Mouse (Mus musculus): ENCODE results near the gene Etv6.

Etv6 gene

GRCm38 (mm10) chr6:134038881-134039280, 3.4 kb downstream of the Etv6 start:
- peaks cover 11% of the 10 kb centered on the region for H3K27me3 ChIP-seq (ENCODE audit: insufficient read depth, low read length)
- no peaks in the 10 kb centered on the region for H3K9me3 ChIP-seq (ENCODE audit: low read length)
- H3K4me3 ChIP-seq (replicated peaks; ENCODE audit: low read length), result 0 out of 2 replicates have a peak overlapping the region, but pooled peaks have one; percentile 7
- peaks cover 74% of the 10 kb centered on the region for H3K4me1 ChIP-seq (replicated peaks; ENCODE audit: low read depth, low read length)
- no peak for TF ChIP-seq CTCF (conservative IDR thresholded peaks at IDR 0.05; ENCODE audit: low read length)
- TF ChIP-seq NANOG (IDR thresholded peaks at IDR 0.05; ENCODE audit: borderline replicate concordance, low read length), result no peak
- H3K36me3 ChIP-seq (ENCODE audit: insufficient read depth, low read length), result no peaks in the 10 kb centered on the region

GRCm38 (mm10) chr6:134039351-134039750, 3.9 kb downstream of the Etv6 start:
- H3K4me3 ChIP-seq (replicated peaks; ENCODE audit: low read length), result no peak overlapping the region
- peaks cover 8% of the 10 kb centered on the region for H3K27me3 ChIP-seq (ENCODE audit: insufficient read depth, low read length)
- H3K36me3 ChIP-seq (ENCODE audit: insufficient read depth, low read length), result no peaks in the 10 kb centered on the region
- peaks cover 74% of the 10 kb centered on the region for H3K4me1 ChIP-seq (replicated peaks; ENCODE audit: low read depth, low read length)
- H3K9me3 ChIP-seq (ENCODE audit: low read length), result no peaks in the 10 kb centered on the region
- TF ChIP-seq CTCF (conservative IDR thresholded peaks at IDR 0.05; ENCODE audit: low read length) (no peak), NANOG (IDR thresholded peaks at IDR 0.05; ENCODE audit: borderline replicate concordance, low read length) (no peak), POU5F1 (IDR thresholded peaks at IDR 0.05; ENCODE audit: borderline replicate concordance, low read length) (no peak)

- TF ChIP-seq NANOG (IDR thresholded peaks at IDR 0.05; ENCODE audit: borderline replicate concordance, low read length) (no peak), CTCF (conservative IDR thresholded peaks at IDR 0.05; ENCODE audit: low read length) (no peak), POU5F1 (IDR thresholded peaks at IDR 0.05; ENCODE audit: borderline replicate concordance, low read length) (no peak)
- peaks cover 8% of the 10 kb centered on the region for H3K27me3 ChIP-seq (ENCODE audit: insufficient read depth, low read length)
- no peak overlapping the region for H3K4me3 ChIP-seq (replicated peaks; ENCODE audit: low read length)
- H3K4me1 ChIP-seq (replicated peaks; ENCODE audit: low read depth, low read length), result peaks cover 81% of the 10 kb centered on the region
- H3K36me3 ChIP-seq (ENCODE audit: insufficient read depth, low read length), result no peaks in the 10 kb centered on the region
- H3K9me3 ChIP-seq (ENCODE audit: low read length), result no peaks in the 10 kb centered on the region
Observed at GRCm38 (mm10) chr6:134040312-134040711, 4.8 kb downstream of the Etv6 start.

GRCm38 (mm10) chr6:134041286-134041685, 5.8 kb downstream of the Etv6 start:
- no peak overlapping the region for H3K4me3 ChIP-seq (replicated peaks; ENCODE audit: low read length)
- TF ChIP-seq CTCF (conservative IDR thresholded peaks at IDR 0.05; ENCODE audit: low read length), result no peak
- H3K36me3 ChIP-seq (ENCODE audit: insufficient read depth, low read length), result no peaks in the 10 kb centered on the region
- H3K9me3 ChIP-seq (ENCODE audit: low read length), result no peaks in the 10 kb centered on the region
- peaks cover 8% of the 10 kb centered on the region for H3K27me3 ChIP-seq (ENCODE audit: insufficient read depth, low read length)
- peaks cover 91% of the 10 kb centered on the region for H3K4me1 ChIP-seq (replicated peaks; ENCODE audit: low read depth, low read length)

- H3K27me3 ChIP-seq (ENCODE audit: insufficient read depth, low read length), result peaks cover 6% of the 10 kb centered on the region
Observed at GRCm38 (mm10) chr6:134041916-134042315, 6.4 kb downstream of the Etv6 start.

GRCm38 (mm10) chr6:134043545-134043944, 8.0 kb downstream of the Etv6 start:
- Histone ChIP-seq H3K9me3 (ENCODE audit: low read length) (no peaks in the 10 kb centered on the region), H3K4me1 (replicated peaks; ENCODE audit: low read depth, low read length) (peaks cover 94% of the 10 kb centered on the region), H3K36me3 (ENCODE audit: insufficient read depth, low read length) (no peaks in the 10 kb centered on the region), H3K4me3 (replicated peaks; ENCODE audit: low read length) (no peak overlapping the region), H3K27me3 (ENCODE audit: insufficient read depth, low read length) (no peaks in the 10 kb centered on the region)
- TF ChIP-seq CTCF (conservative IDR thresholded peaks at IDR 0.05; ENCODE audit: low read length) (no peak), NANOG (IDR thresholded peaks at IDR 0.05; ENCODE audit: borderline replicate concordance, low read length) (no peak), POU5F1 (IDR thresholded peaks at IDR 0.05; ENCODE audit: borderline replicate concordance, low read length) (no peak)

More at GRCm38 (mm10) chr6:134041916-134042315, 6.4 kb downstream of the Etv6 start:
- Histone ChIP-seq H3K36me3 (ENCODE audit: insufficient read depth, low read length) (no peaks in the 10 kb centered on the region), H3K4me1 (replicated peaks; ENCODE audit: low read depth, low read length) (peaks cover 94% of the 10 kb centered on the region), H3K9me3 (ENCODE audit: low read length) (no peaks in the 10 kb centered on the region), H3K4me3 (replicated peaks; ENCODE audit: low read length) (no peak overlapping the region)
- TF ChIP-seq NANOG (IDR thresholded peaks at IDR 0.05; ENCODE audit: borderline replicate concordance, low read length) (no peak), POU5F1 (IDR thresholded peaks at IDR 0.05; ENCODE audit: borderline replicate concordance, low read length) (no peak), CTCF (conservative IDR thresholded peaks at IDR 0.05; ENCODE audit: low read length) (no peak)

GRCm38 (mm10) chr6:134045092-134045868, 9.8 kb downstream of the Etv6 start:
- H3K9me3 ChIP-seq (ENCODE audit: low read length), result no peaks in the 10 kb centered on the region
- no peaks in the 10 kb centered on the region for H3K36me3 ChIP-seq (ENCODE audit: insufficient read depth, low read length)
- H3K4me1 ChIP-seq (replicated peaks; ENCODE audit: low read depth, low read length), result peaks cover 89% of the 10 kb centered on the region
- TF ChIP-seq CTCF (conservative IDR thresholded peaks at IDR 0.05; ENCODE audit: low read length) (no peak), POU5F1 (IDR thresholded peaks at IDR 0.05; ENCODE audit: borderline replicate concordance, low read length) (no peak), NANOG (IDR thresholded peaks at IDR 0.05; ENCODE audit: borderline replicate concordance, low read length) (no peak)
- no peak overlapping the region for H3K4me3 ChIP-seq (replicated peaks; ENCODE audit: low read length)
- no peaks in the 10 kb centered on the region for H3K27me3 ChIP-seq (ENCODE audit: insufficient read depth, low read length)

- no peaks in the 10 kb centered on the region for H3K36me3 ChIP-seq (ENCODE audit: insufficient read depth, low read length)
- peaks cover 88% of the 10 kb centered on the region for H3K4me1 ChIP-seq (replicated peaks; ENCODE audit: low read depth, low read length)
- no peaks in the 10 kb centered on the region for H3K27me3 ChIP-seq (ENCODE audit: insufficient read depth, low read length)
- H3K4me3 ChIP-seq (replicated peaks; ENCODE audit: low read length), result no peak overlapping the region
- no peak for TF ChIP-seq POU5F1 (IDR thresholded peaks at IDR 0.05; ENCODE audit: borderline replicate concordance, low read length)
- peak; percentile 21; the same call in 1 of the 2 replicates for TF ChIP-seq NANOG (IDR thresholded peaks at IDR 0.05; ENCODE audit: borderline replicate concordance, low read length)
- H3K9me3 ChIP-seq (ENCODE audit: low read length), result no peaks in the 10 kb centered on the region
Observed at GRCm38 (mm10) chr6:134046136-134046535, 10.6 kb downstream of the Etv6 start.

GRCm38 (mm10) chr6:134047249-134047648, 11.7 kb downstream of the Etv6 start:
- Histone ChIP-seq H3K4me1 (replicated peaks; ENCODE audit: low read depth, low read length) (peaks cover 87% of the 10 kb centered on the region), H3K27me3 (ENCODE audit: insufficient read depth, low read length) (no peaks in the 10 kb centered on the region), H3K36me3 (ENCODE audit: insufficient read depth, low read length) (no peaks in the 10 kb centered on the region), H3K9me3 (ENCODE audit: low read length) (no peaks in the 10 kb centered on the region), H3K4me3 (replicated peaks; ENCODE audit: low read length) (no peak overlapping the region)
- TF ChIP-seq NANOG (IDR thresholded peaks at IDR 0.05; ENCODE audit: borderline replicate concordance, low read length), result no peak
- no peak for TF ChIP-seq POU5F1 (IDR thresholded peaks at IDR 0.05; ENCODE audit: borderline replicate concordance, low read length)
- TF ChIP-seq CTCF (conservative IDR thresholded peaks at IDR 0.05; ENCODE audit: low read length), result no peak
